Mouse (Mus musculus) layer of hippocampus, postnatal 10 days (tissue): ENCODE measurements around the gene Awat2. TPM values are rescaled to one million over a fixed set of nuclear protein-coding genes. Genes with fewer than 3 reads are reported as not detected.
A peak's percentile ranks its signal among the peaks of the same experiment; 100 is the strongest.
"Not testable (repeated sequence)": the region's sequence is repeated elsewhere in the genome, so short reads cannot be mapped to it uniquely, and the experiment has no call there.

Experiments
- DNase-seq, 2 experiments: peaks; one replicate each; pipeline ENCODE4 v3.0.0; 2021; ENCODE audit warnings: low spot score in 2 of 2
- long read RNA-seq: library from polyadenylated mRNA; stranded (forward); transcript quantifications from one replicate; pipeline ENCODE4 v2.0.0, GENCODE M21; 2023
- microRNA-seq, 2 experiments: library from miRNA; unstranded; fragments of <30 nt; microRNA quantifications; one replicate each; pipeline ENCODE4 v1.2.0; 2021
- total RNA-seq, 2 experiments: library from RNA; stranded (reverse); gene quantifications; 2 replicates each; pipeline ENCODE4 v1.2.3; 2021

Gene Awat2
- total RNA-seq = not detected
- long read RNA-seq = 0 reads

DNA sequence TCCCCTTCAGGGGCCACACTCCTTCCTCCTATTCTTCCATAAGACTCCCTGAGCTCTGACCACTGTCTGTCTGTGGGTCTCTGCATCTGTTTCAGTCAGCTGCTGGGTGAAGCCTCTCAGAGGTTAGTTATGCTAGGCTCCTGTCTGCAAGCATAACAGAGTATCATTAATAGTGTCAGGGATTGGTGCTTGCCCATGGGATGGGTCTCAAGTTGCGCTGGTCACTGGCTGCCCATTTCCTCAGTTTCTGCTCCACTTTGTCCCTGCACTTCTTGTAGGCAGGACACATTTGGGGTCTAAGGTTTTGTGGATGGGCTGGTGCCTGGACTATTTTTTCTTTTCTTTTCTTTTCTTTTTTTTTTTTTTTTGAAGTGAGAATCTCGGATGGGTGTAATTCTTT, at the start of gene Awat2:
Awat2 (minus strand) TSS at position 101 of the 400 bp plus-strand sequence.
- not testable (repeated sequence) for DNase-seq

DNA sequence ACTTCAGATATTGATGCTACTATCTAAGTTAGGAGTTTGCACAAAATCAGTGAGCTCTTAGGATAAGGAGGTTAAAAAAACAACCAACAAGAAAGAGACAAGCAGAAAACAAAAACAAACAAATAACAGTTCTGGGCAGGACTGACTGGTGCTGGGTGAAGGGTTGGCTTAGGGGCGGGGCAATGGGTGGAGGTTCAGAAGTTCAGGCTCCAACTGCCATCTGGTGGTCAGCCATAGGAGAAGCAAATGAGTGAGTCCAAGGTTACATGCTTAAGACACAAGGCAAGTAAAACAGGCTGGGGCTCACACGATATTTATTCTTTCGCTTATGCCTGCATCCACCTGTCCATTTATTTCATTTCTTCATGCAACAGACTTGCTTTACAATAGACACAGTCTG, 37.8 kb upstream of the Awat2 start:
- DNase-seq = peak; percentile 48 to 53

DNA sequence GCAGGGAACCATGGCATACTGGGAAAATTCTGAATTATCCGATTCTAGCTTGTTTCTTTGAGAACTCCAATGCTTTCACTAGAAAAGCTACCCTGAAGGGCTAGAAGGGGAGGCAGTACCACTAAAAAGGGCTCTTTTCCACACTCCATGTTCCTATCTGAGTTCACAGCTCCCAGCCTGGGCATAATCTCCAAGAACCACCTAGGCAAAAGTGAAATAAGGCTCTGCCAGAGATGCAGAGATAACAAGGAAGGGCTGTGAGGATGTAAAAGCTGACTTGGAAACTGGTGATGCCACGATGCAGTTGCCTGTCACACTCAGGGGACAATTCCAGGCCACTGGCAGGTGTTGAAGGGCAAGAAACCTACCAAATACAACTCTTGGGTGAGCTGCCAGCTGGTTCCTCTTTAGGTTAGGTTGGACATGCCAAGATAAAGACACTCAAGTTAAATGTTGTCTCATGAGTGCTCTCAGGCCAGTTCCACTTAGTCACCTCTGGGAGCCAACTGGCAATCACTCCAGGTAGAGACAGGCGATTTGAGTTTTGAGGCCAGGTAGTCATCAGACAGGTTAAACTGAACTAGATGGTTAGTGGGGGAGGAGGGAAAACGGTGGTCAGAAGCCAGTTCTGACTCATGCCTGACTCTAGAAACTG, 33.2 kb upstream of the Awat2 start:
- DNase-seq = no peak

DNA sequence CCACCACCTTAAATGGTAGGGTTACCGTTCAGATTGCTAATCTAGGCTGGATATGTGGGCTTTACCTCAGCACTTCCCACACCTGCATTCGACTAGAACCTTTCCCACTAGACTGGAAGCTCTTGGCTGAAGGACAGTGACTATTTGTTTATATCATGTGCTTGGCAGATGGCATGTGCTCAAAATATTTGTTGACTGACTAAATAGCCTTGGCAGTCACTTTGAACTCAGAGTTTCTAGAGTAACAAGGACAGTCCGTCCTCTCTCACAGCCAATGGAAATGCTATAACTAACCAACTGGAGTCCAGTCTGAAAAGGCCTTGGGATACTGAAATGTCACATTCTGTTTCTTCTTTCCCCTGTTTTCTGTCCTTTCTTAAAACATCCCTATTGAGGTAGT, 29.0 kb upstream of the Awat2 start:
- no peak for DNase-seq

DNA sequence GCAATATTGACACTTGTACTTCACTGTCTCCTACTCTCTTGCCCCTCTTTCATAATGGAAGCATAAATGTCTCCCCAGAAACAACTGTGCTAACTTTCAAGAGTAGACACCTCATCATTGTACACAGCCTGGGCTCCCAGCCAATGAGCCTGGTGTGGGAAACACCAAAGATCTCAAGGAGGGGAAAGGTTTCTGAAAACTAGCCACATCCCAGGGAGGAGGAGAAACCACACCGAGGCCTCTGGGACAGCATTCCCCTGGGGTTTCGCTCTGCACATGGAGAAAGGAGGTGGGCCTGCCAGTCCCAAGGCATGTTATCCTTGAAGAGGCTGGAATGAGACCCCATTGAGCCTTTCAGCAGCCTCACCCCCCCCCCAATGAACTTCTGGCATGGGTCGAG, 27.6 kb upstream of the Awat2 start:
- DNase-seq = no peak

DNA sequence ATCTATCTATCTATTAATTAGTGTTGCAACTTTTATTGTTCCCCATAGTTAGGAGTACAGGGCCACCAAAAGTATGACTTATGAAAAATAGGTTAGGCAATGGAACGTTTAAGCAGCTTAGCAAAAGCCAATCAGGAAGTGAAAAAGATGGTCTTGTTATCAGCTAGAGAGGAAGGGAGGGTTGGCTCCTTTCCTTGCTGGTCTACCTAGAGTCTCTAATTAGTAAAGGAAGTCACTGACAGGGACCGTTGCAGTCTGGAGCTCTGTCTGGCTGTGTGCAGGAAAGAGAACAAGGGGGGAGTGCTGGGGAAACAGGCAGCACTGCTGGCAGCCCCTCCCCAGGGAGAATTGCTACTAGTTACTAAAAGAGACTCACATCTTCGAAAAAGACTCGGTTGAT, 25.5 kb upstream of the Awat2 start:
- DNase-seq = peak in 1 of 2 experiments; percentile 4

DNA sequence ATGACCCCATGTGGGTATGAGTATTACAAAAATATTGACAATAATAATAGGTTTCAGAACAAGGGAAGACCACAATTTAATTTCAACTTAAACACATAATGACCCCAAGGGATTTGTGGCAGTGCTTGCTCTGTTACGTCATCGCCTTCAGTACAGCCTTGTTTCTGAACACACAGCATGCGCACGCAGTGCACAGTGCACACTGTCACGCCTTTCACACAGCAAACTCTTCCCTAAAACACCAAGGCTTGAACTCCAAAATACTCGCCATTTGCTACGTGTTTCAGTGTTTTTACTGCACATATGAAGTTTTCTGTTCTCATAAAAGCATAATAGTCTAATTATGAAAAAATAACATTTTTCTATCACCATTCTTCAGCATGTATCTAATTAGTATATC, 1.0 kb upstream of the Awat2 start:
- DNase-seq = no peak

DNA sequence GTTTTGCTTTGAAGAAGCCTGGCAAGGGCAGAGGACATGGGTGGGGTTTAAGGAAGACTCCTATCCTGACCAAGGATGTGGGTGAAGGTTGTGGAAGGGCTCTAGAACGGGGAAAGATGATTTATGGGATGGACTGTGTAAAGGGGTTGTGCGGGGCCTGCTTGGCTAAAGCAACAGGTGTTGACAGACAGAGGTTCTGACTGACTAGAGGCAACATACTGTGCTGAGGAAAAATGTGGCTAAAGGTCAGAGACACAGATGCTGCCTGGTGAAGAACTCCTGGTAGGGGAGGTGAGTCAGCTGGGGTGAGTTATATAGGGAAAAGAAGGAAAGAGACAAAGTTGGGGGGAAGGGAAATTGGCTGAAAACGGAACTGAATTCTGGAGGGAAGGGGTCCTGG, 10.2 kb downstream of the Awat2 start:
- DNase-seq = no peak

DNA sequence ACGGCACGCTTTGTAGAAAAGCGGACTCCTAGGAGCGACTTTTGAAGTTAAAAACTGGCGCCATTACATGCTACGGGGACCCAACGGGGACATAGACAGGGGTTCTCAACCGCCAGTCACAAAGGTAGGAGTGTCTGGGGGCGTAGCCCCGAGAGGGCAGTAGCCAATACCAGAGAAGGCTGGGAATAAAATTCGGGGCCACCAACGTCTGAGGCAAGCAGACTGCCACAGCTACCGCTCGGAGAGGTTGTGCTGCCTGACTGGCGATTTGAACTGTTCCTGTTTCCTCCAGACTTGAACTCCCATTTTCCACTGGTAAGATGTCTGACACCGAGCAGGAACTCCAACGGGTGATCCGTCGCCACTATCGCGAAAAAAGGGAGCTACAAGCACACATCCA, 13.8 kb downstream of the Awat2 start, which contains the start of gene Otud6a:
Otud6a (plus strand) TSS at position 321 of the 400 bp plus-strand sequence.
- DNase-seq = no peak

DNA sequence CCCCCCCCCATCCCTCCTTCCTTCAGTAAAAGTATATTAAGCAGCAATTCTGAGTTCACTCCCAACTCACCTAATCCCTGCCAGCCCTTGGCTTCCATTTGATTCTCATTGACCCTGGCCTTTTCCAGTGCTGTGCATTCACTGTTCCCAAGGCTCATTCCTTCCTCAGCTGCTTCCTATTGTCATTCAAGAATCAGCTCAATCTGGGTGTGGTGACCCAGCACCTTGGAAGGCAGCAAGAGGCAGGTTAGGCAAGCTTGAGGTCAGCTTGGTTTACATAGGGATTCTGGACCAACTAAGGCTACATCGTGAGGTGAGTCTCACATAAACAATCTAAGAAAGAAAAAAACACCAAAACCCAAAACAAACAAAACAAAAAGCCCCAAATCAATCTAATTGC, 33.3 kb downstream of the Awat2 start:
- no peak for DNase-seq

DNA sequence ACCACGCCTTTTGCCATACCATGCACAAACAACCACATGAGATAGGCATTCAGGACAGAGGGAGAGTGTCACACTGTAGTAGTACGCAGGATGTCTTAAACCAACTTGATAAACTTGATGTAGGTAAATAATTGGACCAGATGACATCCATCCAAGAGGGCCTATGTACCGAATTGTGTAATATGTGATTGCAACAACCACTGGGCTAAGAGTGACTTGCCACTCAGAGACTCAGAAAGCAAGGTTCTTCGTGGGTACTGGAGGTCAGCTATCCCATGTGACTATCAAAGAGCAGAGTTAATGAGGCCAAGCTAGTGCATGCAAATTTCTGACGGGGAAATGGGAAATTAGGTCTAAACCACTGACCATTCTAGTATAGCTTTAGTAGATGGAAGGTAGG, 40.9 kb downstream of the Awat2 start:
- no peak for DNase-seq

DNA sequence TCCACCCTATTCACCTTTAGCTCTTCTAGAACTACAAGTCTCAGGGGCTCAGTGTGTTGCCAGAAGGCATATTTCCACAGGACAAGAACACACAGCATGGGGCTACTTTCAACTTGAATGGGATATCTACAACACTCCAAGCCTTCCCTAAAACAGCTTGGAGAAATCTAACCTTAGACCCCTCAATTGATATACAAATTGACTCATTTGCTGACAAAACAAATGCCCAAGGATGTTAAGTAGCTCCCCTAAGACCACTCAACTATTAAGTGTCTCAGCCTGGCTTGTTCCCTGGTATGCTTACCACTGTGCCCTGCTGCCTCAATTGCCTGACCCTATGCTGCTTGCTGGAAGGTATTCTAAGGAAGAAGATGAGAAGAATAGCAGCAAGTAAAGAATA, 41.6 kb downstream of the Awat2 start:
- DNase-seq = no peak

DNA sequence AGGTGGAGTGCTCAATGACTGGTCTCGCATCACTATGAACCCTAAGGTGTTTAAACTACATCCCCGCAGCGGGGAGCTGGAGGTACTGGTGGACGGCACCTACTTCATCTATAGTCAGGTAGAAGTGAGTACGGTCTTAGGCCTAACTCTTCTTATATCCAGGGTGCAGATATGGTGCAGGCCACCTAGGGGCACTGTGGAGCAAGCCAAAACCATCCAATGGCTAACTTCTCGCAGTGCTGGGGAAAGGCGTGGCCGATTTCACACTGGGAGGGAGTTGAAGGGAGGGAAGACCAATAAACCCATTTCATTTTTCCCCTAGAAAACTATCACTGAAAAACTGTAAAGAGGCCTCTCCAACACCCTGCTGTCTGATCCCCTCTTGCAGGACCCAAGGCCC, 47.5 kb downstream of the Awat2 start:
- no peak for DNase-seq

DNA sequence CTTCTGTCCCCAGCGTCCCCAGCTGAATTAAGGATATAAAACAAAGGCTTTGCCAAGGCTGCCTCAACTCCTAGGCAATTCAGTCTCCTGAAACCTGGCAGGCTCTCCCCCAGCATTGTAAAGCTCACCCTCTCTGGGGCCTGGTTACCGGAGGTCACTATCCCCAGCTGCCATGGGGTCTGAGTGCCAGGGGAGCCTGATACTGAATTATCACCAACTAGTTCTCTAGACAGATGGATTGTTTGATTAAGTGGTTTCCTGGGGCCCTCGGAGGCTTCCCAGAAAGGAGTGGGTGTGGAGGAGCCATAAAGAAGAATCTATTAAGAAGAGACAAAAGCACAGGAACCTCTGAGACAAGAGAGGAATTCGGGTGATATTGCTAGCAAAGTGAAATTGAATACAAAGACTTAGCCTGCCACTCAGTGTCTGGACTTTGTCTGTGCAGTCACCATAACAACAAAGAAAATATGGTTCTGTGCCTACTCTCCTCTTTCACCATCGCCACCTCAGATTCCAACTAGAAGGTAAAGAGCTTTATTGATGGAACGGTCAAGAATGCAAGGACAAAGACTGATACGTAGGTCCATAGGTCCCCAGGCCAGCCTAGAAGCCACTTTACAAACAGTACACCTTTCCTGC, 48.2 kb downstream of the Awat2 start:
- DNase-seq = no peak

DNA sequence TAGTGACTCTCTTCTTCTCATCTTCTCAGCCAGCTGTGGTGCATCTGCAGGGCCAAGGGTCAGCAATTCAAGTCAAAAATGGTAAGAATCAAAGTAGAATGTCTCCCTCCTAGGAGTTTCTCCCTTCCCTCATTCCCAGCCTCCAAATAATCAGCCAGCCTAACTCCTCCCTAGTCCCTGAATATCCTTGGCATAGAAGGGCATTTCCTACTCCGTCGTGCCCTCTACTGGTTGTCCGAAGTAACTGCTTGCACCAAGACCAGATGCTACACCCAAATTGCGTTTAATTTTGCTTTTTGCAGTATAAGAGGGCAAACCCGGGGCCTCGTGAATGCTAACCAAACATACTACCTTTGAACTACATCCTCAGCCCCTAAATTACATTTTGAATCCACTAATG, 50.2 kb downstream of the Awat2 start:
- DNase-seq = peak; percentile 39 to 56

DNA sequence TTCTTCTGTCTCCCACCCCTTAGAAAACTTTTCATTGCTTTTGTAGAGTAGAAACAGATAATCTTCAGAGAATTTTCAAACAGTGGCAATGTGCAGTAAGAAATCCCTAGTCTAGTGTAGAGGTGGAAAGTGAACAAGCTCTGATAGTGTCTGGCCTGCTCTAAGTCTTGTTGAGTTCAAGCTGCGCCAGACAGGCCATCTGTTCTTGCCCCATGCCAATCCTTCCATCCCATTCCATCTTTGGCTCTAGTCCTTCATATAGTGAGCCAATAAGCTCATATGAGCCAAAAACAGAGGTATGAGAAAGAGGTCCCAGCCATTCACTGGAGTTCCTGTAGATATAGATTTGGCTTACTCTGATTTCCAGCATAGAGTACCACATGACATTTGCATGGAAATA, 52.6 kb downstream of the Awat2 start:
- no peak for DNase-seq

DNA sequence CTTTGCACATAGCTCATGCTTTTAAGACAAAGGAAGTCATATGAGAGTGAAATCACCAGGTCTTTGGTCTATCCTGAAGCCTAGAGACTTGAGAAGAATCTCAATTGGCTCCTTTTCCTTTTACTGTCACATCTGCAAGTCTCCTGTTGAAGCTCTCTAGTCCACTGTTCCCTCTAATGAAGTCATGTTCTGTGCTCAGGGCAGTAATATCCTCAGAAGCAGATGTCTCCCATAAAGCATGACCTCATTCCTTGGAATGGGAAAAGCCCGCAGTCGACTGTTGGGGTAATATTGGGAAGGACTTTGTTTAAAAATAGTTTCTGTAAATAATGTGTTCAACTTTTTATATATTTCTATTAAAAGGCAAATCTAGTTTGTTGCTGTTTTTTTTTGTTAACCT, 85.5 kb downstream of the Awat2 start:
- DNase-seq = no peak

Small RNA genes within 50 kb of the gene (microRNA-seq; reads per million reads assigned to microRNA genes)
- gene Mir676 = 4,838 to 4,912 reads per million in 2 experiments

Other genes with a start within 250 kb of the Awat2 start
- not detected for gene Otud6a, start 13.7 kb downstream of the Awat2 start, total RNA-seq
- 10 to 100 TPM; 36.4 to 36.7 TPM for gene Igbp1, start 51.6 kb upstream of the Awat2 start, total RNA-seq
- not detected for gene Dgat2l6, start 82.1 kb upstream of the Awat2 start, total RNA-seq
- gene Awat1, start 129.5 kb upstream of the Awat2 start, total RNA-seq = not detected
- gene P2ry4, start 152.2 kb upstream of the Awat2 start, total RNA-seq = under 1 TPM; 0.07 to 0.09 TPM
- not detected for gene Arr3, start 162.8 kb upstream of the Awat2 start, total RNA-seq
- 1 to 10 TPM; 3.2 to 3.8 TPM for gene Kif4, start 183.0 kb upstream of the Awat2 start, total RNA-seq
- 10 to 100 TPM; 32.0 to 37.0 TPM for gene Pdzd11, start 183.9 kb upstream of the Awat2 start, total RNA-seq